Comparison of ENCODE assay signal across 24 mouse cellular contexts in the genomic region with DNA sequence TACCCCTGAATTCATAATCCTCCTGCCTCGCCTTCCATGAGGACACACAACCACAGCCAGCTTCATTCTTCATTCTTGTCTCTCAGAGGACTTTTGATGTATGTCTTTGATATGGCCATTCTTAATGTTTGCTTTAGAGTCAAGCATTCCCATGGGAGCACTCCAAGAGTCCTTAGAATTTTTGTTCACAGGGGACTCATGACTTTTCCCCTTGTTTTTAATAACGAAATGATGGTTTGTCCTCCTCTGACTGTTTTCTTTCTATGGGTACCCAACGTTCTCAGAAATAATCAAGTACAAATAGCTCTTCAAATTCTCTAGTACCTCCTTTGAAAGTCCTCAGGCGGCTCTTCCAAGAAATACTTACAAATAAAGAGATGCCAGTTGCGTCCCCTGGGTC.
"Had no signal": no experiment of that assay in that cellular context is flagged by ENCODE, and none has a peak within 500 bp of the region (broad histone marks: within the 10 kb centered on the region; RNA-seq: fewer than 3 reads in every experiment).

No protein-coding gene starts in this region.

- H3K4me3 ChIP-seq: heart, embryonic 10.5 days; heart, embryonic 13.5 days; heart, embryonic 15.5 days; hindbrain, embryonic 13.5 days; hindbrain, embryonic 15.5 days; kidney, embryonic 15.5 days; limb, embryonic 13.5 days had no signal

- H3K36me3 ChIP-seq: heart, embryonic 10.5 days; heart, embryonic 13.5 days; heart, embryonic 15.5 days; hindbrain, embryonic 13.5 days; hindbrain, embryonic 15.5 days; kidney, embryonic 15.5 days; limb, embryonic 13.5 days had no signal

- H3K4me2 ChIP-seq: heart, embryonic 13.5 days; heart, embryonic 15.5 days; hindbrain, embryonic 13.5 days; hindbrain, embryonic 15.5 days; kidney, embryonic 15.5 days; limb, embryonic 13.5 days had no signal

- H3K9me3 ChIP-seq: heart, embryonic 10.5 days; heart, embryonic 13.5 days; heart, embryonic 15.5 days; hindbrain, embryonic 13.5 days; hindbrain, embryonic 15.5 days; kidney, embryonic 15.5 days; limb, embryonic 13.5 days had no signal

- H3K27ac ChIP-seq: heart, embryonic 10.5 days; heart, embryonic 13.5 days; heart, embryonic 15.5 days; hindbrain, embryonic 13.5 days; hindbrain, embryonic 15.5 days; hindbrain, postnatal 0 days; kidney, embryonic 15.5 days; kidney, postnatal 0 days; limb, embryonic 13.5 days had no signal

- H3K4me1 ChIP-seq: heart, embryonic 15.5 days; kidney, embryonic 15.5 days; limb, embryonic 13.5 days had no signal

- DNase-seq: forebrain, postnatal 0 days; gastrocnemius, postnatal 14 days; gastrocnemius, postnatal 36 days; heart, adult 18-20 months; heart, postnatal 14 days; heart, postnatal 36 days; kidney, adult 11 months; kidney, adult 2 months; kidney, adult 9 months; kidney, postnatal 14 days; kidney, postnatal 36 days; layer of hippocampus, adult 9-11 months; layer of hippocampus, postnatal 36 days; left cerebral cortex, postnatal 4 days had no signal

- H3K27me3 ChIP-seq: heart, embryonic 15.5 days; hindbrain, embryonic 13.5 days; hindbrain, embryonic 15.5 days; kidney, embryonic 15.5 days; limb, embryonic 13.5 days had no signal

- H3K9ac ChIP-seq: forebrain, postnatal 0 days; heart, embryonic 13.5 days; heart, embryonic 15.5 days; hindbrain, embryonic 13.5 days; hindbrain, embryonic 15.5 days; kidney, embryonic 15.5 days; limb, embryonic 13.5 days had no signal

- ATAC-seq: forebrain, postnatal 0 days; hindbrain, postnatal 0 days; intestine, embryonic 16.5 days had no signal
